Mouse (Mus musculus) neural tube, embryonic 15.5 days (tissue): Measurements from ENCODE around the gene Mfn2. TPM values are rescaled to one million over a fixed set of nuclear protein-coding genes. Genes with fewer than 3 reads are reported as not detected.
A peak's percentile ranks its signal among the peaks of the same experiment; 100 is the strongest.

Experiments used
- ATAC-seq: fragments of 200-750 bp; cut with Nextera tagmentation; 2 replicates; pipeline ENCODE4 v1.8.0; 2017; ENCODE audit warnings: mild to moderate bottlenecking, moderate TSS enrichment, moderate library complexity; ENCODE audit not compliant: low FRiP score
- H3K27ac ChIP-seq: fragments of 300-500 bp; sonication (generic); replicated peaks from 2 replicates; pipeline ENCODE4 v1.5.1; 2015; ENCODE audit warnings: mild to moderate bottlenecking, inconsistent platforms
- H3K27me3 ChIP-seq: fragments of 300-500 bp; sonication (generic); replicated peaks from 2 replicates; pipeline ENCODE4 v1.6.1; 2015; ENCODE audit warnings: inconsistent platforms
- H3K36me3 ChIP-seq: fragments of 300-500 bp; sonication (generic); 2 replicates; pipeline ENCODE4 v1.6.1; 2015; ENCODE audit warnings: inconsistent platforms
- H3K4me1 ChIP-seq: fragments of 300-500 bp; sonication (generic); 2 replicates; pipeline ENCODE4 v1.6.1; 2015; ENCODE audit warnings: inconsistent platforms
- H3K4me2 ChIP-seq: fragments of 300-500 bp; sonication (generic); 2 replicates; pipeline ENCODE4 v1.6.1; 2015; ENCODE audit warnings: inconsistent platforms, mild to moderate bottlenecking, moderate library complexity
- H3K4me3 ChIP-seq: fragments of 300-500 bp; sonication (generic); replicated peaks from 2 replicates; pipeline ENCODE4 v1.5.1; 2015; ENCODE audit warnings: mild to moderate bottlenecking, inconsistent platforms
- H3K9ac ChIP-seq: fragments of 300-500 bp; sonication (generic); replicated peaks from 2 replicates; pipeline ENCODE4 v1.6.1; 2015; ENCODE audit warnings: mild to moderate bottlenecking, inconsistent platforms
- H3K9me3 ChIP-seq: fragments of 300-500 bp; sonication (generic); replicated peaks from 2 replicates; pipeline ENCODE4 v1.6.1; 2016; ENCODE audit warnings: inconsistent platforms
- WGBS: fragments of 180-500 bp; shearing (Covaris S2); methylation state at CpG from one replicate; pipeline ENCODE4 v1.1.7; 2015; ENCODE audit warnings: mixed read lengths; 5-methylcytosine and 5-hydroxymethylcytosine counted together
- polyA plus RNA-seq: library from polyadenylated mRNA; unstranded; fragments of >200 nt; fragmentation: Nextera tagmentation; extraction: Ambion mirVana; gene quantifications from 2 replicates; pipeline ENCODE4 v1.2.1, GENCODE M21; 2015

Gene Mfn2
- polyA plus RNA-seq, 1 experiment from 2014 or later = 100 TPM

DNA sequence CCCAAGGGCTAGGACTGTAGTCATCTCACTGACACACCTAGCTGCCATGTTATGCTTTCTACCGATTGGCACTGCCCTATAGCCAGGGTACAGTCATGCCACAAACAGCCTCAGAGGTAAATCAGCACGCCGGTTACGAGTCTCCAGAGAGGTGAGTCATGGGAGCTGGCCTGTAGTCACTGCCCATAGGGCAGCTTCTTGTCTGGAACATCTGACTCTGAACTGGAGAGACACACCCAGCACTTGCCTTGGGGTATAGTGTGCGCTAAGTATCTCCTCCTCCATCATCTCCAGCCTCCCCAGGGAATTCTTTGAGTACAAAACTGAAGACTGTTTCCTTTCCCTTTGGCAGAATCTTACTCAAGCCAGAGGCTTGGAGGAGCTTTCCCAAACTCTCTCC is 1.7 kb upstream of the Mfn2 start:
- Histone ChIP-seq H3K4me2 (no peak overlapping the region), H3K4me1 (peaks cover 19% of the 10 kb centered on the region), H3K27ac (no peak overlapping the region), H3K27me3 (no peaks in the 10 kb centered on the region), H3K36me3 (peaks cover 11% of the 10 kb centered on the region), H3K9ac (no peak overlapping the region), H3K4me3 (no peak overlapping the region), H3K9me3 (no peaks in the 10 kb centered on the region)
- no peak for ATAC-seq
- 79% methylated on average over 5 of the region's 5 CpGs for WGBS

DNA sequence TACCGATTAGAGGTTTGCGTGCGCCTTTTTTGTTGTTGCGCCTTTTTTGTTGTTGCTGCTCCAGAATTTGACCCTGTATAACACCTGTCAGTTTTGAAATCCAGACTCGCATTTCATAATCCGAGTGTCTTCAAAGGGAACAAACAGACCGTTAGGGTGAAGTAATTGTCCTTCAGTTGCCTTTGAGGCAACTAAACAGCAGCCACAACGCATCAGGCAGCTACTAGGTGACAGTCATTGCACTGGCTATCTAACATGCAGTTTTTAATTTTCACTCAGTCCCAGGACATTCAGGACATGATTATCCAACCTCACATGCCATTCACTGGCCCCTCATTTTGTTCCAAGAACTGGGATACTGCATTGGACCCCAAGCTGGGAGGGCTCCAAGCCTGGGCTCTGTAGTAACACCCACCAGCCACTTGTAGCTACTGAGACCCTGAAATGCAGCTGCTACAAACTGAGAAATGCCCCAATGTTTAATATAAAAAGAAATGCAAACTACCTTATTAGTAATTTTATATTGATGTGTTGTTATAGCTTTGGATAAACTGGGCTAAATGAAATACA is 671 bp upstream of the Mfn2 start:
- peak overlapping the region; percentile 68 for H3K4me2 ChIP-seq

DNA sequence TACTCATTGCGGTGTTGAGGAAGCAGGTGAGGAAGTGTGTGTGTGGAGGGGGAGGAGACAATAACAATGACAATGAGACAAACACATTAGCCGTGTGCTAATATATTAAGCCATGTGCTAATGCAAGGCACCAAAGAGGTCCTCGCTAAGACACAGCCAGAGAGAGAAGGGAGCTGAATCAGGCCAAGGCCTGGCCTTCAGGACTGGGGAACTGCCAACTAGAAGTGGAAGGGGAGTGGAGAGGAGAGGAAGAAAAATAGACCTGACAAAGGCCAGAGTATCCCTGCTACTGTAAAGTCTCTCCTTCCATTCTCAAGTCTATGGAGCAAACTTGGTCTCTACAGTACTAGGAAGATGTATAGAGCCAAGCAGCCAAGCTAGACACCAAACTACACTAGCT is 903 bp downstream of the Mfn2 start:
- no peak overlapping the region for H3K27ac ChIP-seq

More for the DNA sequence above, 671 bp upstream of the Mfn2 start:
- no peaks in the 10 kb centered on the region for H3K9me3 ChIP-seq
- peak overlapping the region; percentile 64 for H3K4me3 ChIP-seq
- peak overlapping the region; percentile 94 for H3K27ac ChIP-seq
- peaks cover 21% of the 10 kb centered on the region for H3K36me3 ChIP-seq
- H3K27me3 ChIP-seq = no peaks in the 10 kb centered on the region
- H3K4me1 ChIP-seq = peaks cover 25% of the 10 kb centered on the region
- WGBS = under 1% methylated on average over 8 of the region's 8 CpGs
- H3K9ac ChIP-seq = peak overlapping the region; percentile 81
- ATAC-seq = peak; percentile 22; the same call in 1 of the 2 replicates

DNA sequence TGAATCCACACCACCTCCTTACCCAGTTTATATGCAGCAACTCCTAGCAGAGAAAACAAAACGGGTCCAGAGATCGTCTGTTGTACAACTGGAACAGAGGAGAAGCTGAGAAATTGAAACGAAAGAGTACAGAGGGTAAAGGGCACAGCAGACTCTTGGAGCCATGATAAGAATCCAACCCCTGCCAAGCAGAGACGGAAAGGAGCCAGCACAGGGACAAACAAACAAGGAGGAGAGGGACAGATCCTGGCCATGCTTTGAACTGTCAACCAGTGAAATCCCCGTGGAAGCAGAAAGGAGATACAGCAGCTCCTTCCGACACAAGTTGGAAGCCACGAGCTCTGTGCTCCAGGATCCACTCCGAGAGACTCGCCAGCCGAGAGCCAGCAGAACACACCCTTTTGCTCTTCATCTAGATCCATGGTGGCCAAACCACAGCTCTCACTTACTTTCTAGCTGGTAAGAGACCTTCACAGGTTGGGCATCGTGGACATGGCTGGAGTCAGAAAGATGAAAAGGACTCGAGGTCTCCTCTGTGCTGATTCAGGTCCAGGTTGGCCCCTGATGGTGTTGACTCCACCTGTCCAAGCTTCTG is 1.5 kb downstream of the Mfn2 start:
- ATAC-seq = no peak
- peaks cover 43% of the 10 kb centered on the region for H3K36me3 ChIP-seq
- 0 out of 2 replicates have a peak overlapping the region, but pooled peaks have one; percentile 64 for H3K4me3 ChIP-seq
- WGBS = 93% methylated on average over 12 of the region's 12 CpGs
- no peak overlapping the region for H3K27ac ChIP-seq
- H3K9me3 ChIP-seq = no peaks in the 10 kb centered on the region
- peak overlapping the region; percentile 65; the same call in 1 of the 2 replicates for H3K4me2 ChIP-seq
- H3K27me3 ChIP-seq = no peaks in the 10 kb centered on the region
- H3K9ac ChIP-seq = no peak overlapping the region
- H3K4me1 ChIP-seq = peaks cover 25% of the 10 kb centered on the region

More for the DNA sequence above, 903 bp downstream of the Mfn2 start:
- no peak for ATAC-seq
- Histone ChIP-seq H3K27me3 (no peaks in the 10 kb centered on the region), H3K36me3 (peaks cover 37% of the 10 kb centered on the region), H3K4me3 (peak overlapping the region; percentile 64), H3K9me3 (no peaks in the 10 kb centered on the region), H3K4me1 (peaks cover 25% of the 10 kb centered on the region), H3K4me2 (peak overlapping the region; percentile 65), H3K9ac (peak overlapping the region; percentile 81)
- WGBS = 79% methylated on average over 3 of the region's 3 CpGs

DNA sequence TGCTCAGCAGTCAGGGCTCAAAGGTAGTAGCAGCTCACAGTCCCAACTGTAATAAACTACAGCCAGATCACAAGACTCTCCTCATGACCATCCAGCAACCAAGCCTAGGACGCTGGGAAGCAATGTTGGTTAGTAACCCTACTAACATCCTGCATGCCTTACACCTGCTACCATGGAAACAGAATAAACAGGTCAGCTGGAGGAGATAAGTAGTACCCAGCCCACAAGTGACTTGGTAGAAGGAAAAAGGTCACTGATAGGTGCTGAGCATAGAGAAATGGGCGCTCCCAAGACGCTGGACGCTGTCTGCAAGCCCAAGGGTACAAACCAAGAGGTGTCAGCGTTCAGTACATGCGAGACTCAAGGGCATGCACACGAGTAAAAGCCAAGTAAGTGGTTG is 4.1 kb downstream of the Mfn2 start:
- ATAC-seq = no peak
- Histone ChIP-seq H3K27me3 (no peaks in the 10 kb centered on the region), H3K4me3 (no peak overlapping the region), H3K27ac (no peak overlapping the region), H3K9me3 (no peaks in the 10 kb centered on the region), H3K4me2 (no peak overlapping the region), H3K36me3 (peaks cover 68% of the 10 kb centered on the region), H3K4me1 (peaks cover 25% of the 10 kb centered on the region), H3K9ac (no peak overlapping the region)
- WGBS = 86% methylated on average over 7 of the region's 7 CpGs

DNA sequence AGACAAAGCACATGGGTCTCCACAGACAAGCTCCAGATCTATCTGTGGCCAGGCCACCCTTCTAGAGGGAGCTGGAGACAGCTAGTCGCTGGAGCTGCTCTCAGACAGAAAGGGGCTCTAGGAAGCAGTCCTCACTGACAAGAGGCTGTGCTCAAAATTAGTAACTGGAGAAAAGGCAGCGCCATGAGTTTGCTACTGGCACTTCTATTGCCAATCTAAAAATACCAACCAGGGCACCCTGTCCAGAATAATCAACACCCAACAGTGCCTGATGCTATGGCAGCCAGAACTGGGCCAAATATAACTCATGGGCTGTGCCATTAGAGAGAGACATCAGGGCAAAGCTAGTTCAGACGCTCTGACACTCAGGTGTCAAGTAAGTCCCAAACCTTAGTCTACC is 7.2 kb downstream of the Mfn2 start:
- Histone ChIP-seq H3K27me3 (no peaks in the 10 kb centered on the region), H3K36me3 (peaks cover 89% of the 10 kb centered on the region), H3K27ac (no peak overlapping the region), H3K9ac (no peak overlapping the region), H3K4me1 (peaks cover 5% of the 10 kb centered on the region; the same call in 1 of the 2 replicates), H3K4me3 (no peak overlapping the region), H3K4me2 (no peak overlapping the region), H3K9me3 (no peaks in the 10 kb centered on the region)
- WGBS = 95% methylated on average over 3 of the region's 3 CpGs
- no peak for ATAC-seq

DNA sequence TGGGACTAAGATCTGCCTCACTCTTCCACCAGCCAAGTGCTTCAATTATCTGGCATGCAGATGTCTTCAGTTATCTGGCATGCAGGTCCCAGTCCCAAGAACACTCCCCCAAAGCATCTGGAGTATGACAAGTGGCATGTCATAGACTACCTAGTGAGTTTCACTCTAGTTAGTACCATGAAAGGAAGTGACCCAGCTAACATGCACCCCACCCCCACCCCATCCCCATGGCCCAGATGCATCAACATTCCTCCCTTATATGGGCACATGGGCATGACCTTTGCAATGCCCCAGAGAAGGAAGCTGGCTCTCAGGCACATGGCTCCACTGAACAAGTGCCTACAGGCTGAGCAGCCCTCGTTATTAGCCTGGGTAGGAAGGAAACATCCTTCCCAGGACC is 8.1 kb downstream of the Mfn2 start:
- peaks cover 10% of the 10 kb centered on the region; the same call in 1 of the 2 replicates for H3K4me1 ChIP-seq
- no peak overlapping the region for H3K4me2 ChIP-seq
- H3K4me3 ChIP-seq = no peak overlapping the region
- H3K36me3 ChIP-seq = peaks cover 93% of the 10 kb centered on the region
- H3K9me3 ChIP-seq = no peaks in the 10 kb centered on the region
- H3K9ac ChIP-seq = no peak overlapping the region
- WGBS = 79% methylated on average over 1 of the region's 1 CpGs
- no peak overlapping the region for H3K27ac ChIP-seq
- no peak for ATAC-seq
- H3K27me3 ChIP-seq = no peaks in the 10 kb centered on the region

DNA sequence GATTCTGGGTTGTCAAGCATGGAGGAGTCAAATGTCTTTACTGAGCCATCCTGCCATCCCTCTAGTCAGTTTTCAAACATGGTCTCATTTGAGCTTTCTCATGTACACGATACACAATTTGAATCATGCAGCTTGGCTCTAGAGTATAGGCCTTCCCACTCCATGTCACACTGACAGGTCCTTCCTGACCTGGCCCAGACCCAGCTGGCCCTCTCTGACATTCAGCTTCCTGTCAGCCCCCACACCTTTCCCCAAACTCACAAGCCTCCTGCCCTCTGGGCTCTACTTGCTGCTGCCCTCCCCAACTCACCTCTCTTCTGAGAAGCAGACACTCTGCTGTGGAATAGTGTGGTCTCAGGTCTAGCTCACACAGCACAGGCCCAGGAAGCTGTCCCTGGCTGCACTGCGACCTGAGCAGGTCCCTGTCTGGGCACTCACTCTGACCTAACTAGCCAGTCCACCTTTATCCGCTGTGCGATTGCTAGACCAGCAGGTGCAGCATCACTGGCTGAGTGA is 8.6 kb downstream of the Mfn2 start:
- no peaks in the 10 kb centered on the region for H3K9me3 ChIP-seq
- no peak overlapping the region for H3K4me2 ChIP-seq
- H3K9ac ChIP-seq = no peak overlapping the region
- H3K27ac ChIP-seq = no peak overlapping the region
- no peak overlapping the region for H3K4me3 ChIP-seq
- H3K27me3 ChIP-seq = no peaks in the 10 kb centered on the region
- ATAC-seq = no peak
- H3K36me3 ChIP-seq = peaks cover 94% of the 10 kb centered on the region
- peaks cover 6% of the 10 kb centered on the region; the same call in 1 of the 2 replicates for H3K4me1 ChIP-seq
- WGBS = 94% methylated on average over 4 of the region's 4 CpGs

DNA sequence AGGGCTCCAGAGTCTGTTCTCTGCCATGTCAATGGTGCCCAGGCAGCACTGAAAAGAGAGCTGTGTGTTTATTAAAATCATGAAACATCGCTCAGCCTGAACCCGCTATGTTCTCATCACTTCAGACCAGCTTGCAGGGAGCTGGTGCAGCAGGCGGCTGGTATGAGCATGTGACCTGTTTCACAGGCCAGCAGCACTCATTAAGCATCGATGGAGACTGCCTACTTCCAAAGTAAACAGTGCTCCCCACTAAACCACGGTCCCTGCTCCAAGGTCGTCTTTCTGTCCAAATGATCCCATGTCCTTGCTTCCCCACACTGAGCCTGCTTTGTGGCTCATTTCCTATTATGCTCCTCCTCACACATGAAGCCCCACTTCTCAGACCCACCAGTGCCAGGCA is 14.2 kb downstream of the Mfn2 start:
- WGBS = 93% methylated on average over 6 of the region's 6 CpGs
- Histone ChIP-seq H3K27me3 (no peaks in the 10 kb centered on the region), H3K36me3 (peaks cover 88% of the 10 kb centered on the region)

DNA sequence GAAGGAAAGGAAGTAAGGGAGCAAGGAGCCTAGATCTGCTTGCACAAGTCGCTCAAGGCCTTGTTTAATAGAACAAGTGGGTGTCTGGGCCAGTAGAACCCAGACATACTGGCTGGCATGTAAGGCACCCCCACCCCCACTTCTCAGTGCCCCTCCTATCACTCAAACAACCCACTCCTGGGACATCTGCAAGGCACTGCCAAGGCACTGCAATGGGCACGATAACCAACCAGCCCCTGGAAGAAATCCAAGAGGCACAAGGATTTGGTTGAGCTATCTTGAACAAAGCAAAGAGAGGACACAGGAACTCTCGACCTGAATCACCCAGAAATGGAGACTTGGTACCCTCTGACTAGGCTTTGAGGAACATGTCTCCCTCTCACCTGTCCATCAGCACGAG is 16.3 kb downstream of the Mfn2 start:
- ATAC-seq = no peak
- Histone ChIP-seq H3K27me3 (no peaks in the 10 kb centered on the region), H3K36me3 (peaks cover 90% of the 10 kb centered on the region), H3K4me2 (no peak overlapping the region), H3K9me3 (no peaks in the 10 kb centered on the region), H3K4me1 (peaks cover 4% of the 10 kb centered on the region; the same call in 1 of the 2 replicates), H3K9ac (no peak overlapping the region), H3K4me3 (no peak overlapping the region), H3K27ac (no peak overlapping the region)
- WGBS = 86% methylated on average over 4 of the region's 4 CpGs

More for the DNA sequence above, 14.2 kb downstream of the Mfn2 start:
- ATAC-seq = no peak
- no peak overlapping the region for H3K27ac ChIP-seq
- no peak overlapping the region for H3K4me3 ChIP-seq
- peaks cover 4% of the 10 kb centered on the region; the same call in 1 of the 2 replicates for H3K4me1 ChIP-seq
- no peak overlapping the region for H3K9ac ChIP-seq
- no peak overlapping the region for H3K4me2 ChIP-seq
- no peaks in the 10 kb centered on the region for H3K9me3 ChIP-seq

DNA sequence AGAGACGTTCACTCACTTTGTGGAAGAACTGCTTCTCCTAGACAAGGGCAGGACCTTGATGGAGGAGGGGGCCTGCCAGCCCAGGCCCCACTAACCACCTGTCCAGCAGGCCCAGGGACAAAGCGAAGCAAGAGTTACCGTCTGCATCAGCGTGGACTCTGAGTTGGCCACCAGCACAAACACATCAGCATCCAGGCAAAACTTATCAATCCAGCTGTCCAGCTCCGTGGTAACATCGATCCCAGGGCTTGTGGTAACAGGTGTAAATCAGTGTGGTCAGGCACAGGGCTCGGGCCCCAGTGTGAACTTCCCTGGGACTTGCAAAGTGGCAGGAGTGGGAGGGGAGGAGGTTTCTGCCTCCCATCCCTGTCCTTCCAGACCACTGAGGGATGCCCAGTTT is 17.2 kb downstream of the Mfn2 start:
- Histone ChIP-seq H3K9me3 (no peaks in the 10 kb centered on the region), H3K4me3 (no peak overlapping the region), H3K27ac (no peak overlapping the region), H3K36me3 (peaks cover 92% of the 10 kb centered on the region), H3K9ac (no peak overlapping the region), H3K4me2 (no peak overlapping the region), H3K27me3 (no peaks in the 10 kb centered on the region), H3K4me1 (peaks cover 4% of the 10 kb centered on the region; the same call in 1 of the 2 replicates)
- no peak for ATAC-seq
- 94% methylated on average over 7 of the region's 7 CpGs for WGBS

DNA sequence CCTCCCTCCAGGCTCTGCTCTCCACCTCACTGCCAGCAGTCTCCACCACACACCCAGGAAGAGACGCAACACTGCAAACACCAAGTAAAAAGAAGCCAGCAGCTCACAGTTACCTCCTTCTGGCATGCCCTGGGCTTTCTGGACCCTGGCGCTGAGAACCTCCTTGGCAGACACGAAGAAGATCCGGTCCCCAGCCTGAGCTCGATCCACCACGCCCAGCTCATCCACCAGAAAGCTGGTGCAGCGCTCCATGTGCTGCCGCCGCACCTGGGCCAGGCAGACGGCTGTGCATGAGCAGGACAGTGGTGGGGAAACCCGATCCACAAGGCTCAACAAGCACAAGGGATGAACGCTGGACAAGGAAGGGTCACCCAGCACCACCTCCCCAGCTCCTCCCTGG is 18.3 kb downstream of the Mfn2 start:
- Histone ChIP-seq H3K9me3 (no peaks in the 10 kb centered on the region), H3K27me3 (no peaks in the 10 kb centered on the region), H3K4me1 (no peaks in the 10 kb centered on the region), H3K4me3 (no peak overlapping the region), H3K27ac (no peak overlapping the region), H3K36me3 (peaks cover 92% of the 10 kb centered on the region), H3K4me2 (no peak overlapping the region), H3K9ac (no peak overlapping the region)
- 96% methylated on average over 12 of the region's 12 CpGs for WGBS
- ATAC-seq = no peak
